Mouse (Mus musculus) megakaryocyte-erythroid progenitor cell, adult 5 weeks (primary cell): ENCODE data around the gene Pygo2. TPM values are rescaled to one million over a fixed set of nuclear protein-coding genes. Genes with fewer than 3 reads are reported as not detected.

Source experiments
- polyA plus RNA-seq: library from polyadenylated mRNA; stranded (reverse); fragments of >175 nt; gene quantifications from 2 replicates; pipeline ENCODE4 v1.2.3, GENCODE M21; 2012

The Pygo2 gene
- 111 and 155 TPM in 2 replicates for polyA plus RNA-seq

GRCm38 (mm10) chr3:89430171-89431159, at the start of gene Pygo2:
Pygo2 (plus strand) TSS chr3:89430214.

GRCm38 (mm10) chr3:89394006-89394893, 35.8 kb upstream of the Pygo2 start, which contains the start of gene Zbtb7b:
Zbtb7b (minus strand) TSS chr3:89394776.

GRCm38 (mm10) chr3:89402693-89403092, 27.3 kb upstream of the Pygo2 start, which contains the start of gene Lenep:
Lenep (minus strand) TSS chr3:89402793.

GRCm38 (mm10) chr3:89411490-89412393, 18.3 kb upstream of the Pygo2 start, which contains the start of gene Flad1:
Flad1 (minus strand) TSS chr3:89411870.

GRCm38 (mm10) chr3:89418170-89418860, 11.7 kb upstream of the Pygo2 start, which contains the start of the genes Cks1b and Shc1:
Cks1b (minus strand) TSS chr3:89418383.
Shc1 (plus strand) TSS chr3:89418443.

GRCm38 (mm10) chr3:89436176-89437113, 6.4 kb downstream of the Pygo2 start, which contains the start of gene Pbxip1:
Pbxip1 (plus strand) TSS chr3:89436706.

GRCm38 (mm10) chr3:89454401-89455177, 24.6 kb downstream of the Pygo2 start, which contains the start of gene Pmvk:
Pmvk (plus strand) TSS chr3:89454541.

Other genes with a start within 250 kb of the Pygo2 start
- 253 and 287 TPM in 2 replicates for gene Fam189b, start 247.1 kb upstream of the Pygo2 start, polyA plus RNA-seq
- gene Gba, start 227.3 kb upstream of the Pygo2 start, polyA plus RNA-seq, result 9.8 and 12.3 TPM in 2 replicates
- 0.61 and 2.0 TPM in 2 replicates for gene Thbs3, start 215.0 kb upstream of the Pygo2 start, polyA plus RNA-seq
- 318 and 336 TPM in 2 replicates for gene Mtx1, start 203.1 kb upstream of the Pygo2 start, polyA plus RNA-seq
- 0.56 and 0.64 TPM in 2 replicates for gene Muc1, start 201.2 kb upstream of the Pygo2 start, polyA plus RNA-seq
- 235 and 304 TPM in 2 replicates for gene Krtcap2, start 184.2 kb upstream of the Pygo2 start, polyA plus RNA-seq
- gene Trim46, start 183.9 kb upstream of the Pygo2 start, polyA plus RNA-seq, result 9.2 and 11.3 TPM in 2 replicates
- gene Dpm3, start 170.9 kb upstream of the Pygo2 start, polyA plus RNA-seq, result 448 and 506 TPM in 2 replicates
- gene Slc50a1, start 159.6 kb upstream of the Pygo2 start, polyA plus RNA-seq, result 12.7 and 16.4 TPM in 2 replicates
- gene Efna1, start 149.1 kb upstream of the Pygo2 start, polyA plus RNA-seq, result not detected in 2 replicates
- gene Efna3, start 107.2 kb upstream of the Pygo2 start, polyA plus RNA-seq, result 0.83 and 0.91 TPM in 2 replicates
- gene Efna4, start 92.2 kb upstream of the Pygo2 start, polyA plus RNA-seq, result 3.1 and 4.1 TPM in 2 replicates
- gene Adam15, start 80.2 kb upstream of the Pygo2 start, polyA plus RNA-seq, result 195 and 256 TPM in 2 replicates
- gene Dcst2, start 68.2 kb upstream of the Pygo2 start, polyA plus RNA-seq, result not detected in 2 replicates
- not detected in 2 replicates for gene Dcst1, start 65.0 kb upstream of the Pygo2 start, polyA plus RNA-seq
- 42.9 and 63.7 TPM in 2 replicates for gene Zbtb7b, start 35.4 kb upstream of the Pygo2 start, polyA plus RNA-seq
- gene Lenep, start 27.4 kb upstream of the Pygo2 start, polyA plus RNA-seq, result 0.05 and 0.10 TPM in 2 replicates
- 17.5 and 17.9 TPM in 2 replicates for gene Flad1, start 18.3 kb upstream of the Pygo2 start, polyA plus RNA-seq
- 66.6 and 73.2 TPM in 2 replicates for gene Cks1b, start 11.8 kb upstream of the Pygo2 start, polyA plus RNA-seq
- gene Shc1, start 11.8 kb upstream of the Pygo2 start, polyA plus RNA-seq, result 117 and 151 TPM in 2 replicates
- 18.0 and 19.0 TPM in 2 replicates for gene Pbxip1, start 6.5 kb downstream of the Pygo2 start, polyA plus RNA-seq
- 9.1 and 14.1 TPM in 2 replicates for gene Pmvk, start 24.3 kb downstream of the Pygo2 start, polyA plus RNA-seq
- 0.02 and 0.08 TPM in 2 replicates for gene Kcnn3, start 90.0 kb downstream of the Pygo2 start, polyA plus RNA-seq